Mouse (Mus musculus): ENCODE results near the gene Frmd4b. TPM values are rescaled to one million over a fixed set of nuclear protein-coding genes. Genes with fewer than 3 reads are reported as not detected.

Frmd4b gene
- total and polyA plus RNA-seq, 2 experiments = 11.9 to 38.0 TPM

- H3K79me2 ChIP-seq (ENCODE audit: control insufficient read depth, insufficient read depth, low read length) = peaks cover 4% of the 10 kb centered on the region; the same call in 1 of the 2 replicates
- H3K9ac ChIP-seq (ENCODE audit: low read depth, low read length) = peak overlapping the region; percentile 79
- peaks cover 7% of the 10 kb centered on the region for H3K36me3 ChIP-seq (ENCODE audit: control insufficient read depth, insufficient read depth, low read length)
- WGBS = 9% methylated on average over 3 of the region's 3 CpGs
- peak overlapping the region; percentile 58 for H3K4me3 ChIP-seq (ENCODE audit: insufficient read depth, low read depth, low read length)
- peak overlapping the region; percentile 92 for H3K27ac ChIP-seq (replicated peaks; ENCODE audit: insufficient read depth, low read depth, low read length)
- peaks cover 20% of the 10 kb centered on the region for H3K4me1 ChIP-seq (ENCODE audit: control insufficient read depth, insufficient read depth, low read length)
- no peak for TF ChIP-seq CTCF (IDR thresholded peaks at IDR 0.05; ENCODE audit: low read depth, low read length)
- no peak for TF ChIP-seq POLR2A (IDR thresholded peaks at IDR 0.05; ENCODE audit: extremely low read depth, insufficient read depth, low read length)
- no peaks in the 10 kb centered on the region for H3K27me3 ChIP-seq (ENCODE audit: control insufficient read depth, insufficient read depth, low read length)
- DNase-seq (ENCODE audit: extremely low read depth, low read depth, low spot score) = no peak
These were observed 304.8 kb downstream of the Frmd4b start for GRCm38 (mm10) chr6:97312545-97312939.

DNA sequence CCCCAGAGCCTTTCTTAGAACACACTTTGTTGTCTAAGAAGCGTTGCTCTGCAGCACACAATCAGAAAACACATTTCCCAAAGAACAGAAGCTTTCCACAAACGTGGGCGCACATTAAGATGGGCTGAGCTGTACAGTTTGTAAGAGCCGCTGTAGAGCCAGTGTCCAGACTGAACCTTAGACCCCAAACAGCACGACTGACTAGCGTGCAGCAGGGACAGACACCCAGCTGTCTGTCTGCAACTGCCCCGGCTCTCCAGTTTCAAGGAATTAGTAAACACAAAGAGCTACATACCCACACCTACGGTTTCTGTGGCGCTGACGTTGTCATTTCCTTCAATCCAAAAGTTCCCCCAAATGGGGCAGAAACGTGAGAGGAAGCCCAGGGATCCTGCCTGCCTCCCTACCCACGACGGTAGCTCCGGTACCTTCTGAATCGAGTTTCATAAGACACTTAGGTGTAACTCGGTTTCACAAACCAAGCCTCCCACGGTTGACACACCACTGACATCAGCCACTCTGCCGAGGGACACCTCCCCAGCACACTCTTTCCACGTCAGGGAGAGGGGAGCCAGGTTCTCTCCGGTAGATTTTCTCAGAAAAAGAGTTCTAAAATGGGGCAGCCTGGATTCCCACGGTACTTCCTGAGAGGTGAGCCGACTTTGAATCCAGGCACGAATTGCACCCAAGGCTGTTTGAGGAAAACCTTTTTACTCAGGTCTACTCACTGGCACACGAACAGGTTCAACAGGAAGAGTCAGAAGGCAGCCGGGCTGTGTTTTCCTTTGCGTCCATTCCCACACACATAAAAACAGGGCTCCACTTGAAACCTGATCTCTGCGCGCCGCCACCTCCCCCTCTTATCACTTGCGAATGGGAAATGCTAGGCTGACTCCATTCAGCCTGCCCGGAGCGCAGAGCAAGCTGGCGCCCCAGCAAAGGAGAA, 305.5 kb downstream of the Frmd4b start:
- H3K27ac ChIP-seq (replicated peaks; ENCODE audit: insufficient read depth, low read depth, low read length) = peak overlapping the region; percentile 92
- H3K9ac ChIP-seq (ENCODE audit: low read depth, low read length) = peak overlapping the region; percentile 79
- H3K4me3 ChIP-seq (ENCODE audit: insufficient read depth, low read depth, low read length) = peak overlapping the region; percentile 58
- peaks cover 4% of the 10 kb centered on the region; the same call in 1 of the 2 replicates for H3K79me2 ChIP-seq (ENCODE audit: control insufficient read depth, insufficient read depth, low read length)
- TF ChIP-seq POLR2A (IDR thresholded peaks at IDR 0.05; ENCODE audit: extremely low read depth, insufficient read depth, low read length) = peak; percentile 76; the same call in 1 of the 2 replicates
- TF ChIP-seq CTCF (IDR thresholded peaks at IDR 0.05; ENCODE audit: low read depth, low read length) = no peak
- DNase-seq (ENCODE audit: extremely low read depth, low read depth, low spot score) = peak; percentile 85
- no peaks in the 10 kb centered on the region for H3K27me3 ChIP-seq (ENCODE audit: control insufficient read depth, insufficient read depth, low read length)
- H3K4me1 ChIP-seq (ENCODE audit: control insufficient read depth, insufficient read depth, low read length) = peaks cover 18% of the 10 kb centered on the region
- peaks cover 12% of the 10 kb centered on the region for H3K36me3 ChIP-seq (ENCODE audit: control insufficient read depth, insufficient read depth, low read length)
- WGBS = 6% methylated on average over 33 of the region's 33 CpGs

DNA sequence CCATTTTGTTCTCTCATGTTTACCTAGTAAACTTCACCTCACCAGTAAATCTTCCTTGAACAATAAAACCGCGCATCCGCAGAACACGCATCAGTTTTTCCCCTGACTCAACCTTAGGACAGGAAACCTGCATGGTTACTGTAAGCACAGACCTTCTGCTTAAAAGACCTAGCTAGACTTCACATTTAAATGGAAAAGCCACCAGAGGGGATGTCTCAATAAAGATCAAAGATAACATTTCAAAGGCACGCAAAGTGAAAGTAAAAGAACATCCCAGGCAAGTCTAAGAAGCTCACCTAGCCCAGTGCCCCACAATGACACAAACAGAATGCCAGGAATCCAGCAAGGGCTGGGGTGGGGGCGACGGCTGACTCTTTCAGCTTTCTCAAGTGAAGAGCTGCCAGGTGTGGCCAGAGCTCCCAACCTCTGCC, 306.4 kb downstream of the Frmd4b start:
- H3K4me3 ChIP-seq (ENCODE audit: insufficient read depth, low read depth, low read length) = peak overlapping the region; percentile 58
- TF ChIP-seq CTCF (IDR thresholded peaks at IDR 0.05; ENCODE audit: low read depth, low read length) (no peak), POLR2A (IDR thresholded peaks at IDR 0.05; ENCODE audit: extremely low read depth, insufficient read depth, low read length) (no peak)
- peak overlapping the region; percentile 79 for H3K9ac ChIP-seq (ENCODE audit: low read depth, low read length)
- peaks cover 4% of the 10 kb centered on the region; the same call in 1 of the 2 replicates for H3K79me2 ChIP-seq (ENCODE audit: control insufficient read depth, insufficient read depth, low read length)
- peak overlapping the region; percentile 92 for H3K27ac ChIP-seq (replicated peaks; ENCODE audit: insufficient read depth, low read depth, low read length)
- DNase-seq (ENCODE audit: extremely low read depth, low read depth, low spot score) = peak; percentile 80
- peaks cover 22% of the 10 kb centered on the region for H3K36me3 ChIP-seq (ENCODE audit: control insufficient read depth, insufficient read depth, low read length)
- 16% methylated on average over 7 of the region's 7 CpGs for WGBS
- H3K4me1 ChIP-seq (ENCODE audit: control insufficient read depth, insufficient read depth, low read length) = peaks cover 13% of the 10 kb centered on the region
- no peaks in the 10 kb centered on the region for H3K27me3 ChIP-seq (ENCODE audit: control insufficient read depth, insufficient read depth, low read length)

GRCm38 (mm10) chr6:97309161-97309560, 308.2 kb downstream of the Frmd4b start:
- WGBS = 16% methylated on average over 6 of the region's 6 CpGs
- Histone ChIP-seq H3K4me1 (ENCODE audit: control insufficient read depth, insufficient read depth, low read length) (peaks cover 19% of the 10 kb centered on the region), H3K27me3 (ENCODE audit: control insufficient read depth, insufficient read depth, low read length) (no peaks in the 10 kb centered on the region), H3K9ac (ENCODE audit: low read depth, low read length) (peak overlapping the region; percentile 63), H3K79me2 (ENCODE audit: control insufficient read depth, insufficient read depth, low read length) (peaks cover 4% of the 10 kb centered on the region; the same call in 1 of the 2 replicates), H3K27ac (replicated peaks; ENCODE audit: insufficient read depth, low read depth, low read length) (peak overlapping the region; percentile 97), H3K4me3 (ENCODE audit: insufficient read depth, low read depth, low read length) (peak overlapping the region; percentile 34), H3K36me3 (ENCODE audit: control insufficient read depth, insufficient read depth, low read length) (peaks cover 38% of the 10 kb centered on the region)
- TF ChIP-seq POLR2A (IDR thresholded peaks at IDR 0.05; ENCODE audit: extremely low read depth, insufficient read depth, low read length) (no peak), CTCF (IDR thresholded peaks at IDR 0.05; ENCODE audit: low read depth, low read length) (no peak)
- peak; percentile 71 for DNase-seq (ENCODE audit: extremely low read depth, low read depth, low spot score)

DNA sequence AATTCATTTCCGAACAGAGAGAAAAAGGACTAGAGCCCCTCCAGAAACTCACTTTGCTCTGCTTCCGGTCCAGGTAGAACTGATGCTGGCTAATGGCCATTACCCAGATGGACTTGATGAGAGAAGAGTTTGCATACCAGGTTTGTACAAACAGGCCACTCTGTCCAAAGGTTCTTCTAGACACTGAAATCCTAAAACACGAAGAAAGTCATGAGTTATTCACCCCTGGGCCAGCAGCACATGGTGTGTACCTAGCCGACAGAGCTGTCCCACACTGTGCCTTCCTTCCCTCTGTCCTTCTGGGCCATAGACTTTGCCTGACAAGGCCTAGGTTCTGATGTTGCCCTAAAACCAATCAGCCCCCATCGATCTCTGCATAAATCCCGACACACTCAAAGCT, 308.8 kb downstream of the Frmd4b start:
- Histone ChIP-seq H3K9ac (ENCODE audit: low read depth, low read length) (peak overlapping the region; percentile 63), H3K27me3 (ENCODE audit: control insufficient read depth, insufficient read depth, low read length) (no peaks in the 10 kb centered on the region), H3K4me3 (ENCODE audit: insufficient read depth, low read depth, low read length) (peak overlapping the region; percentile 34), H3K36me3 (ENCODE audit: control insufficient read depth, insufficient read depth, low read length) (peaks cover 44% of the 10 kb centered on the region), H3K27ac (replicated peaks; ENCODE audit: insufficient read depth, low read depth, low read length) (peak overlapping the region; percentile 97), H3K79me2 (ENCODE audit: control insufficient read depth, insufficient read depth, low read length) (peaks cover 4% of the 10 kb centered on the region; the same call in 1 of the 2 replicates), H3K4me1 (ENCODE audit: control insufficient read depth, insufficient read depth, low read length) (peaks cover 19% of the 10 kb centered on the region)
- WGBS = 35% methylated on average over 6 of the region's 6 CpGs
- DNase-seq (ENCODE audit: extremely low read depth, low read depth, low spot score) = peak; percentile 96
- TF ChIP-seq CTCF (IDR thresholded peaks at IDR 0.05; ENCODE audit: low read depth, low read length) (no peak), POLR2A (IDR thresholded peaks at IDR 0.05; ENCODE audit: extremely low read depth, insufficient read depth, low read length) (no peak)

All from liver, adult 2 months (tissue).